Mouse (Mus musculus) thymus, postnatal 4 days (tissue): ENCODE measurements around the gene Phactr2.

Experiments used
- DNase-seq: peaks from one replicate; pipeline ENCODE4 v3.0.0; 2021

Gene Phactr2

GRCm38 (mm10) chr10:13446791-13447249, 27.4 kb downstream of the Phactr2 start:
- DNase-seq: no peak

GRCm38 (mm10) chr10:13444257-13444656, 30.0 kb downstream of the Phactr2 start:
- no peak for DNase-seq

GRCm38 (mm10) chr10:13443647-13444046, 30.6 kb downstream of the Phactr2 start:
- DNase-seq: no peak

GRCm38 (mm10) chr10:13440292-13440691, 33.9 kb downstream of the Phactr2 start:
- DNase-seq: no peak

- no peak for DNase-seq
Measured at GRCm38 (mm10) chr10:13438118-13438821, 35.9 kb downstream of the Phactr2 start.

GRCm38 (mm10) chr10:13437011-13437410, 37.2 kb downstream of the Phactr2 start:
- DNase-seq: no peak

- DNase-seq: no peak
Measured at GRCm38 (mm10) chr10:13433016-13433415, 41.2 kb downstream of the Phactr2 start.

- DNase-seq: no peak
Measured at GRCm38 (mm10) chr10:13431641-13432540, 42.3 kb downstream of the Phactr2 start.

- DNase-seq: peak; percentile 73
Measured at GRCm38 (mm10) chr10:13429766-13430165, 44.4 kb downstream of the Phactr2 start.

- no peak for DNase-seq
Measured at GRCm38 (mm10) chr10:13429240-13429639, 45.0 kb downstream of the Phactr2 start.

- DNase-seq: no peak
Measured at GRCm38 (mm10) chr10:13428536-13428935, 45.7 kb downstream of the Phactr2 start.

GRCm38 (mm10) chr10:13427599-13427998, 46.6 kb downstream of the Phactr2 start:
- no peak for DNase-seq

GRCm38 (mm10) chr10:13425198-13425597, 49.0 kb downstream of the Phactr2 start:
- DNase-seq: no peak

- no peak for DNase-seq
Measured at GRCm38 (mm10) chr10:13424508-13424907, 49.7 kb downstream of the Phactr2 start.

GRCm38 (mm10) chr10:13424015-13424414, 50.2 kb downstream of the Phactr2 start:
- no peak for DNase-seq

GRCm38 (mm10) chr10:13422121-13422520, 52.1 kb downstream of the Phactr2 start:
- DNase-seq: no peak

GRCm38 (mm10) chr10:13419246-13419645, 55.0 kb downstream of the Phactr2 start:
- DNase-seq: no peak

GRCm38 (mm10) chr10:13415489-13416104, 58.6 kb downstream of the Phactr2 start:
- no peak for DNase-seq

GRCm38 (mm10) chr10:13412202-13412923, 61.8 kb downstream of the Phactr2 start:
- no peak for DNase-seq

- no peak for DNase-seq
Measured at GRCm38 (mm10) chr10:13411056-13411455, 63.2 kb downstream of the Phactr2 start.

- DNase-seq: no peak
Measured at GRCm38 (mm10) chr10:13401971-13402370, 72.2 kb downstream of the Phactr2 start.

GRCm38 (mm10) chr10:13395753-13396152, 78.5 kb downstream of the Phactr2 start:
- no peak for DNase-seq

- DNase-seq: no peak
Measured at GRCm38 (mm10) chr10:13394000-13394399, 80.2 kb downstream of the Phactr2 start.
